11 mouse cellular contexts compared by ENCODE assay signal in genomic region chr19:31680821-31681220, GRCm38 (mm10).
A peak's percentile ranks its signal among the peaks of the same experiment; 100 is the strongest.
DNase-seq lines count a peak whose midpoint lies in the region; ATAC-seq lines count a peak whose summit lies in the region.
"Had no signal": no experiment of that assay in that cellular context is flagged by ENCODE, and none has a peak within 500 bp of the region (broad histone marks: within the 10 kb centered on the region; RNA-seq: fewer than 3 reads in every experiment).

No protein-coding gene starts in this region.

- peak; percentile 15 for DNase-seq in layer of hippocampus, adult 11-12 months (ENCODE audit: low spot score)
- DNase-seq in layer of hippocampus, adult 9-11 months, result no peak
- DNase-seq in 416B (ENCODE audit: low read depth), result peak; percentile 58
- no peak for DNase-seq in yolk sac, embryonic 10.5 days (ENCODE audit: low spot score)
- no peak for DNase-seq in right cerebral cortex, postnatal 25 days
- DNase-seq: heart, postnatal 10 days; kidney, postnatal 36 days had no signal

- no peak overlapping the region for H3K9ac ChIP-seq in forebrain, embryonic 15.5 days (replicated peaks)
- H3K9ac ChIP-seq in forebrain, embryonic 13.5 days, result no peak overlapping the region
- H3K9ac ChIP-seq: embryonic facial prominence, embryonic 13.5 days had no signal

- H3K9me3 ChIP-seq in forebrain, embryonic 15.5 days, result no peaks in the 10 kb centered on the region
- H3K9me3 ChIP-seq in forebrain, embryonic 13.5 days (replicated peaks), result no peaks in the 10 kb centered on the region
- H3K9me3 ChIP-seq: embryonic facial prominence, embryonic 13.5 days had no signal

- H3K4me1 ChIP-seq in forebrain, embryonic 15.5 days, result no peaks in the 10 kb centered on the region
- H3K4me1 ChIP-seq in forebrain, embryonic 13.5 days, result no peaks in the 10 kb centered on the region
- H3K4me1 ChIP-seq: embryonic facial prominence, embryonic 13.5 days had no signal

- no peak overlapping the region for H3K27ac ChIP-seq in forebrain, embryonic 15.5 days (replicated peaks)
- no peak overlapping the region for H3K27ac ChIP-seq in forebrain, embryonic 13.5 days
- H3K27ac ChIP-seq: embryonic facial prominence, embryonic 13.5 days had no signal

- no peaks in the 10 kb centered on the region for H3K27me3 ChIP-seq in forebrain, embryonic 15.5 days
- no peaks in the 10 kb centered on the region for H3K27me3 ChIP-seq in forebrain, embryonic 13.5 days
- H3K27me3 ChIP-seq: embryonic facial prominence, embryonic 13.5 days had no signal

- no peak overlapping the region for H3K4me3 ChIP-seq in forebrain, embryonic 15.5 days
- H3K4me3 ChIP-seq in forebrain, embryonic 13.5 days, result no peak overlapping the region
- H3K4me3 ChIP-seq: embryonic facial prominence, embryonic 13.5 days had no signal

- 0 out of 2 replicates have a peak, but pooled peaks have one; percentile 41 for ATAC-seq in forebrain, embryonic 15.5 days (replicated peaks)
- ATAC-seq in forebrain, embryonic 13.5 days, result no peak
- 0 out of 2 replicates have a peak, but pooled peaks have one; percentile 52 for ATAC-seq in common myeloid progenitor, adult 5-6 weeks (replicated peaks; ENCODE audit: low read depth, poor library complexity, severe bottlenecking)

- WGBS in forebrain, embryonic 15.5 days, result 54% methylated on average over 1 of the region's 1 CpGs
- WGBS in forebrain, embryonic 13.5 days, result 53% methylated on average over 1 of the region's 1 CpGs

- H3K4me2 ChIP-seq in forebrain, embryonic 15.5 days (replicated peaks), result no peak overlapping the region
- no peak overlapping the region for H3K4me2 ChIP-seq in forebrain, embryonic 13.5 days
- H3K4me2 ChIP-seq: embryonic facial prominence, embryonic 13.5 days had no signal

- no peaks in the 10 kb centered on the region for H3K36me3 ChIP-seq in forebrain, embryonic 15.5 days
- no peaks in the 10 kb centered on the region for H3K36me3 ChIP-seq in forebrain, embryonic 13.5 days (ENCODE audit: poor library complexity, severe bottlenecking)
- H3K36me3 ChIP-seq: embryonic facial prominence, embryonic 13.5 days had no signal

Comparison
In these comparisons a context has a peak if more than half of its experiments do, and no peak if none do; other contexts are left out.
1. DNase-seq: peak in layer of hippocampus, adult 11-12 months (single experiment) and 416B (single experiment); none in layer of hippocampus, adult 9-11 months (single experiment), yolk sac, embryonic 10.5 days (single experiment) and right cerebral cortex, postnatal 25 days (single experiment).